8 mouse cellular contexts compared by ENCODE assay signal in genomic region chr17:6489926-6490564, GRCm38 (mm10).
DNase-seq lines count a peak whose midpoint lies in the region; ATAC-seq and TF ChIP-seq lines count a peak whose summit lies in the region.
"Not testable (repeated sequence)": the region's sequence is repeated elsewhere in the genome, so short reads cannot be mapped to it uniquely, and the experiment has no call there.

No protein-coding gene starts in this region.

- intact Hi-C loops in left cerebral cortex, postnatal 14 days (cut with DNase I) = not testable (repeated sequence)

- H3K36me3 ChIP-seq in embryonic facial prominence, embryonic 13.5 days; heart, embryonic 11.5 days (ENCODE audit: control insufficient read depth, insufficient read depth, low read length); intestine, embryonic 15.5 days; lung, embryonic 14.5 days (ENCODE audit: insufficient read depth); neural tube, embryonic 14.5 days (ENCODE audit: control insufficient read depth, insufficient read depth, low read length): not testable (repeated sequence)

- H3K4me2 ChIP-seq in embryonic facial prominence, embryonic 13.5 days = peak overlapping the region; percentile 60
- peak overlapping the region; percentile 29 for H3K4me2 ChIP-seq in heart, embryonic 11.5 days
- peak overlapping the region; percentile 50 for H3K4me2 ChIP-seq in intestine, embryonic 15.5 days (replicated peaks)
- peak overlapping the region; percentile 39; the same call in 1 of the 2 replicates for H3K4me2 ChIP-seq in lung, embryonic 14.5 days
- peak overlapping the region; percentile 43 for H3K4me2 ChIP-seq in neural tube, embryonic 14.5 days (ENCODE audit: low read depth, low read length)

- H3K9me3 ChIP-seq in embryonic facial prominence, embryonic 13.5 days; heart, embryonic 11.5 days (replicated peaks; ENCODE audit: control insufficient read depth, low read length); intestine, embryonic 15.5 days; lung, embryonic 14.5 days (ENCODE audit: low read depth, low read length); neural tube, embryonic 14.5 days (ENCODE audit: control insufficient read depth, low read length): not testable (repeated sequence)

- ATAC-seq in cerebellum, adult (ENCODE audit: insufficient number of reproducible peaks, low FRiP score, low TSS enrichment) = peak; percentile 86
- ATAC-seq in embryonic facial prominence, embryonic 13.5 days (ENCODE audit: insufficient number of reproducible peaks, insufficient read depth, low FRiP score, low TSS enrichment, low read depth) = peak; percentile 44
- ATAC-seq in heart, embryonic 11.5 days (replicated peaks; ENCODE audit: insufficient number of reproducible peaks, low FRiP score, low TSS enrichment) = peak; percentile 40
- ATAC-seq in intestine, embryonic 15.5 days = peak; percentile 65
- ATAC-seq in lung, embryonic 14.5 days (ENCODE audit: insufficient read depth) = peak; percentile 57; the same call in 1 of the 2 replicates
- ATAC-seq in neural tube, embryonic 14.5 days (ENCODE audit: low read depth) = peak; percentile 84

- not testable (repeated sequence) for H3K27ac ChIP-seq in embryonic facial prominence, embryonic 13.5 days; heart, embryonic 11.5 days (ENCODE audit: low read depth, low read length); intestine, embryonic 15.5 days; lung, embryonic 14.5 days (ENCODE audit: low read depth)
- H3K27ac ChIP-seq in neural tube, embryonic 14.5 days (ENCODE audit: low read depth, low read length) = 0 out of 2 replicates have a peak overlapping the region, but pooled peaks have one; percentile 16

- not testable (repeated sequence) for TF ChIP-seq CTCF in lung, embryonic 14.5 days (IDR thresholded peaks at IDR 0.05; ENCODE audit: low read depth)

- not testable (repeated sequence) for H3K4me1 ChIP-seq in embryonic facial prominence, embryonic 13.5 days; heart, embryonic 11.5 days (ENCODE audit: control insufficient read depth, insufficient read depth, low read length); intestine, embryonic 15.5 days (replicated peaks); lung, embryonic 14.5 days (ENCODE audit: insufficient read depth); neural tube, embryonic 14.5 days (ENCODE audit: control insufficient read depth, insufficient read depth, low read length)

- H3K9ac ChIP-seq in embryonic facial prominence, embryonic 13.5 days; heart, embryonic 11.5 days (ENCODE audit: low read depth, low read length); intestine, embryonic 15.5 days; lung, embryonic 14.5 days: not testable (repeated sequence)
- H3K9ac ChIP-seq in neural tube, embryonic 14.5 days (replicated peaks; ENCODE audit: low read depth, low read length) = peak overlapping the region; percentile 32; the same call in 1 of the 2 replicates

- peaks cover 11% of the 10 kb centered on the region for H3K27me3 ChIP-seq in embryonic facial prominence, embryonic 13.5 days
- not testable (repeated sequence) for H3K27me3 ChIP-seq in heart, embryonic 11.5 days (ENCODE audit: control insufficient read depth, insufficient read depth, low read length); lung, embryonic 14.5 days (ENCODE audit: insufficient read depth, low read length); neural tube, embryonic 14.5 days (ENCODE audit: control insufficient read depth, insufficient read depth, low read length)
- H3K27me3 ChIP-seq in intestine, embryonic 15.5 days (replicated peaks) = peaks cover 12% of the 10 kb centered on the region; the same call in 1 of the 2 replicates

- DNase-seq in left cerebral cortex, postnatal 14 days (ENCODE audit: low spot score in 2 of 2) = peak; percentile 62 to 73
- not testable (repeated sequence) for DNase-seq in lung, embryonic 14.5 days
- DNase-seq in telencephalon, adult 2 months (ENCODE audit: low read depth, low spot score) = peak; percentile 28

- WGBS in embryonic facial prominence, embryonic 13.5 days = under 1% methylated on average over 26 of the region's 52 CpGs
- WGBS in heart, embryonic 11.5 days (ENCODE audit: insufficient replicate concordance) = under 1% methylated on average over 20 of the region's 52 CpGs
- WGBS in intestine, embryonic 15.5 days = under 1% methylated on average over 24 of the region's 52 CpGs
- under 1% methylated on average over 17 of the region's 52 CpGs for WGBS in lung, embryonic 14.5 days
- WGBS in neural tube, embryonic 14.5 days = 0% methylated on average over 16 of the region's 52 CpGs

- H3K4me3 ChIP-seq in embryonic facial prominence, embryonic 13.5 days = peak overlapping the region; percentile 35
- H3K4me3 ChIP-seq in heart, embryonic 11.5 days (ENCODE audit: low read depth, low read length) = 0 out of 2 replicates have a peak overlapping the region, but pooled peaks have one; percentile 18
- H3K4me3 ChIP-seq in intestine, embryonic 15.5 days (replicated peaks) = peak overlapping the region; percentile 23
- H3K4me3 ChIP-seq in lung, embryonic 14.5 days (ENCODE audit: low read depth, low read length) = not testable (repeated sequence)
- peak overlapping the region; percentile 37 for H3K4me3 ChIP-seq in neural tube, embryonic 14.5 days (ENCODE audit: low read depth, low read length)
